Mouse (Mus musculus): ENCODE measurements around the gene Slc39a3.

- TF ChIP-seq GATA2 (IDR thresholded peaks at IDR 0.05; ENCODE audit: borderline replicate concordance, low read depth, low read length), result no peak
- no peak for TF ChIP-seq CTCF (IDR thresholded peaks at IDR 0.05; ENCODE audit: low read depth, low read length)
Observed at GRCm38 (mm10) chr10:80998021-80998420, 39.2 kb downstream of the Slc39a3 start.
